Mouse (Mus musculus) skeletal muscle tissue, postnatal 0 days (tissue): ENCODE measurements around the gene Zfp119b. TPM values are rescaled to one million over a fixed set of nuclear protein-coding genes. Genes with fewer than 3 reads are reported as not detected.

Experiments used
- polyA plus RNA-seq: library from polyadenylated mRNA; unstranded; fragments of >200 nt; fragmentation: Nextera tagmentation; extraction: Ambion mirVana; gene quantifications from 2 replicates; pipeline ENCODE4 v1.2.1, GENCODE M21; 2015

Zfp119b gene
- 4.9 TPM in 2 replicates for polyA plus RNA-seq

DNA sequence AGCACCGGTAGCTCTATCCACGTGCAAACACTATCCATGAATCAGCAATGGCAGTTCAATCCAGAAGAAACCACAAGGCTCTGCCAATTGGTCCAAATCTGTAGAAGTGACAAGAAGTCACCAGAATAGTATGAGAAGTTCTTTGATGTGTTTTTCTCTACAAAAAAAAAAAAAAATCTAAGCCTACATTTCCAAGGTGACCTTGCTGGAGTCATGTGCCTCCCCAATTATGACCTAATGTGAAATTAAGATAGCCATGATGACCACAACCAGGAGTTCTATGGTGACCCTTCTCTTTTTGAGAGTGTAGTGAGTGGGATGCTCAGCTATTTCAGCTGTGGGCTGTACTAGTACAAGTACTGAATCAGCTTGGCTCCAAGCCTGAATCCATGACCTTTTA, at the start of gene Zfp119b:
Zfp119b (minus strand) TSS at position 101 of the 400 bp plus-strand sequence.

DNA sequence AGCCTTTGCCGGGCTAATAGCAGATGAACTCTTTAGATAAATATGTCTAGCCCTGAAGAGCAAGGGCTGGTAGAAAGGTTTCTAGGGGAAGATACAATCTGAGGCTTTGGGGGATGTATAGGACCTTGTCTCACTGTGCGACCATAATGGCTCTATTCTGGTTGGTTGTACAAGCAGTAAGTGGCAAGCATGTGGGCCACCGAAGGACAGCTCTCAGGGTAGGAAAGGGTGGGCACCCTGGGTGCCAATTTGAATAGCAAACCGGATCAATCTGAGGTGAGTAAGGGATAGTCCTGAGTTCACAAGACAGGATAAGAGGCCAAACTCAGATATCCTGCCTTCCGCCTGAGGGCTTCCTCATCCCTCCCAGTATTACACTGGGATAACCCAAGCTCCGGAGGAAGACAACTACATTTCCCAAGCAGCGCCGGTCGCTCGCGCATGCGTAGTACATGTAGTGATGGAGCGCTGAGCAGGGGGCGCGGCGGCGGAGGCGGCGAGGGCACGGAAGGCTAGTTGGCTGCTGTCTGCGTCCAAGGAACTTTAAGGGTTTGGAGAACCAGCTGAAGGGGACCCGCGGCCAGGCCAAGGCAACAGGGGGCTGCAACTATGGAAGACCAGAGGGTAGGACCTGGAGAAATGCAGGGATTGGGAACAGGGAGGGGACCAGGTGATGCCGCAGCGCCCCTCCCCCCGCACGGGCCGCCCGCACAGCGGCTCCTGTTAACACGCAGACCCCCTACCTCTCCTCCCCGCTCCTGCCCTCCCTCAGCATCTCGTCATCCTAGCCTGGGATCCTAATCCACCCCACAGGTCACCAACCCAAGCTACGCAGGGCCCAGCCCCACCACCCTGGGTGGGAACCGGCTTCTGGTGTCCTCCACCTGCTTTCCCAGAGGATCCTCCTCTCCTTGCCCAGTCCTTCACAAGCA, 37.0 kb upstream of the Zfp119b start, which contains the start of gene Fsd1:
Fsd1 (plus strand) TSS at position 480 of the 932 bp plus-strand sequence.

DNA sequence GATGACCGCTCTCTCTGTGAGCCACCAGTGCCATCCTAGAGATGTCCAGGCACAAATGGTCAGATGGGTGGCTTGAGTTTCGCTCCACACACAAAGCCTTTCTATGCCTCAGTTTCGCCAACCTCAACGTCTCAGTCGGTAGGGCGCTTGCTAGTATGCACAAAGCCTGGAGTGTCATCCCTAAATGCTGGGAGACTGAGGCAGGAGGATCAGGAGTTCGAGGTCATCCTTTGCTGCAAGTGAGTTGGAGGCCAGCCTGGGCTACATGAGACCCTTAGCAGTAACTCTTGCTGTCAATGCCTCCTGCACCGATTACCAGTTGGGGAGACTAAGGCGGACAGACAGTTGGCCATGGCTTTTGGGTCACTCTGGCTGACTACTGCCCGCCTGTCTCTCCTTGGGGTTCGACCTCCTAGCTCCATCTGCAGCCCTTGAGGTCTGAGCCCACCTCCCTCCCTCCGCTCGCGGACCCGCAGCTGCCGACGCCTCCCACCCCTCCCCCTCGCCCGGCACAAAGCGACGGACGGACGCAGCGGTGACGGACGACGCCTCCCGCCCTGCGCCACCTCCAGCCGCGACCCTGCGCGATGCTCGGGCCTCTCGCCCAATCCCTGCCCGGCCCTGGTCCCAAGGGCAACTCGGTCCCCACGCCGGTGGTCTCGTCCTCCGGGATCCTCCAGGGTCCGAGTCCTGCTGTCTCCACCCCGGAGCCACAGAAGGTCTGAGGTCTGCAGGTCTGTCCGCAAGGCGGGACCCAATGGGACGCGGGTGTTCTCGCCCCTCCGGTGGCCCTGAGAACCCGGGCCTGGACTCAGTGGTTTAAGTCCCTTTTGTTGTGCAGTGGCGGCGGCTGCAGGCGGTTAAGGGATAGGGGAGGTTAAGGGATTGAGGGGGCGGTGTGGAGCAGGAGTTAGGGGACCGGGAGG, 20.9 kb upstream of the Zfp119b start, which contains the start of gene Shd:
Shd (plus strand) TSS at position 502 of the 926 bp plus-strand sequence.

DNA sequence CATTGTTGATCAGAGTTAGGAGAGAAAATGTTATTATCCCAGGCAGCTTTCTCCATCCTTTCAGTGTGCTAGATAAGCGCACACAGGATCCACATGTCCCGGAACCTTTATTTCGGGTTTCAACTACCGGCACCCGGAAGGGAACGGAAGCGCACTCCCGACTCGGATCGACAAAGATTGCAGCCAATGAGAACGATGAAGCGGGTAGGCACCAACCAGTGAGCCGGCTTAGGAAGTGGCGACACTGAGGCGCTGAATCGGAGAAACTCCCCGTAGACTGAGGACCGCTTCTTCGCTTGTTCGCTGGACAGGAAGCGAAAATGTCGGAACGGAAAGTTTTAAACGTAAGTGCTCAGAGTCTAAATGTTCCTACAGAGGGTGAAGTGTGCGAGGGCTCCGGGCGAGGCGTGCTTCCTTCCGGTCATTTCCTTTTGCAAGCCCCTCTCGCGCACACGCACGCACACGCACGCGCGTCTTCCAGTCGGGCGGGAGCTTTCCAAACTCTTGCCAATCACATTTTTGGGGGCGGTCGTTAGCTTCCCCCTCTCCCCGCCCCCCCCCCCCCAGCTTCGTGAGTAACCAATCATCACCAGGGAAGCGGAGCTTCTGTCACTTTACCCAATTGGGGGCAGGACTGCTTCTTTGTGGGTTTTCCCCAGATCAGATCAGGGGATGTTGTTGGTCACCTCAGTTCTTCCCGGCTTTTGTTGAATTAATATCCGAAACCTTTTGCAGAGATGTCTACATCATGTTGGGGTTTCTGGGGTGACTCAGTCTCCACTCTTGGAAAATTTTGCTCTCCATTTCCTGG, 9.8 kb upstream of the Zfp119b start, which contains the start of gene Yju2:
Yju2 (plus strand) TSS at position 182 of the 811 bp plus-strand sequence.

GRCm38 (mm10) chr17:55952447-55953027, 3.2 kb upstream of the Zfp119b start, which contains the start of gene Ebi3:
Gene Ebi3 (plus strand): TSS chr17:55952640.

Other genes with a start within 250 kb of the Zfp119b start
- 2.0 and 2.1 TPM in 2 replicates for gene Pot1b, start 236.9 kb downstream of the Zfp119b start, polyA plus RNA-seq
- 0.06 and 0.17 TPM in 2 replicates for gene Adgre4, start 199.5 kb downstream of the Zfp119b start, polyA plus RNA-seq
- gene Zfp119a, start 70.6 kb downstream of the Zfp119b start, polyA plus RNA-seq, result 4.7 and 4.8 TPM in 2 replicates
- 4.5 and 5.8 TPM in 2 replicates for gene Zfp959, start 57.4 kb downstream of the Zfp119b start, polyA plus RNA-seq
- gene Ebi3, start 3.1 kb upstream of the Zfp119b start, polyA plus RNA-seq, result 2.5 and 2.7 TPM in 2 replicates
- 10.1 and 10.6 TPM in 2 replicates for gene Yju2, start 9.6 kb upstream of the Zfp119b start, polyA plus RNA-seq
- 0.93 and 1.0 TPM in 2 replicates for gene Shd, start 21.0 kb upstream of the Zfp119b start, polyA plus RNA-seq
- 0.50 and 0.99 TPM in 2 replicates for gene Fsd1, start 37.0 kb upstream of the Zfp119b start, polyA plus RNA-seq
- gene Stap2, start 56.1 kb upstream of the Zfp119b start, polyA plus RNA-seq, result 6.6 and 7.3 TPM in 2 replicates
- 31.9 and 32.3 TPM in 2 replicates for gene Mpnd, start 56.2 kb upstream of the Zfp119b start, polyA plus RNA-seq
- 66.6 and 83.7 TPM in 2 replicates for gene Sh3gl1, start 87.1 kb upstream of the Zfp119b start, polyA plus RNA-seq
- 3.2 and 3.8 TPM in 2 replicates for gene Chaf1a, start 90.9 kb upstream of the Zfp119b start, polyA plus RNA-seq
- 40.5 and 49.7 TPM in 2 replicates for gene Ubxn6, start 125.5 kb upstream of the Zfp119b start, polyA plus RNA-seq
- gene Hdgfl2, start 130.1 kb upstream of the Zfp119b start, polyA plus RNA-seq, result 55.9 and 57.9 TPM in 2 replicates
- gene Plin4, start 160.3 kb upstream of the Zfp119b start, polyA plus RNA-seq, result 18.2 and 19.4 TPM in 2 replicates
- gene Plin5, start 168.1 kb upstream of the Zfp119b start, polyA plus RNA-seq, result 74.6 and 107 TPM in 2 replicates
- gene Lrg1, start 172.5 kb upstream of the Zfp119b start, polyA plus RNA-seq, result 18.9 and 26.6 TPM in 2 replicates
- gene Sema6b, start 190.8 kb upstream of the Zfp119b start, polyA plus RNA-seq, result 3.8 and 5.9 TPM in 2 replicates
- gene Tnfaip8l1, start 213.0 kb upstream of the Zfp119b start, polyA plus RNA-seq, result 4.4 and 5.3 TPM in 2 replicates
- 48.0 and 53.9 TPM in 2 replicates for gene Mydgf, start 234.4 kb upstream of the Zfp119b start, polyA plus RNA-seq